Mouse (Mus musculus) erythroblast, embryonic 14.5 days (primary cell): Measurements from ENCODE around the gene Map2k5.

ENCODE experiments used
- GATA1 ChIP-seq: IDR thresholded peaks from 2 replicates; pipeline ENCODE4 v1.6.1; 2012; ENCODE audit warnings: low read length, inconsistent platforms, mixed read lengths
- TAL1 ChIP-seq: IDR thresholded peaks from 3 replicates; pipeline ENCODE4 v1.6.1; 2012; ENCODE audit warnings: low read length, inconsistent platforms, mixed read lengths

- TF ChIP-seq GATA1 = no peak
- no peak for TF ChIP-seq TAL1
These were observed 103.9 kb downstream of the Map2k5 start for GRCm38 (mm10) chr9:63273781-63274180.
